In genomic region chr6:94779854-94780253, GRCm38 (mm10) we compare ENCODE assay signal across 8 mouse cellular contexts.
DNase-seq lines count a peak whose midpoint lies in the region; ATAC-seq and TF ChIP-seq lines count a peak whose summit lies in the region.

No protein-coding gene starts in this region.

- H3K27me3 ChIP-seq in C2C12 (ENCODE audit: control insufficient read depth, insufficient read depth, insufficient read length): peaks cover 7% of the 10 kb centered on the region
- H3K27me3 ChIP-seq in liver, postnatal 0 days (ENCODE audit: insufficient read depth, low read length): no peaks in the 10 kb centered on the region; the same call in 1 of the 2 replicates

- no peaks in the 10 kb centered on the region for H3K79me3 ChIP-seq in C2C12 (ENCODE audit: low read depth)

- no peak overlapping the region for H3K4me2 ChIP-seq in liver, postnatal 0 days (ENCODE audit: low read depth, low read length)

- TF ChIP-seq EP300 in liver, postnatal 0 days (IDR thresholded peaks at IDR 0.05; ENCODE audit: low read depth): no peak

- no peaks in the 10 kb centered on the region for H3K79me2 ChIP-seq in C2C12 (ENCODE audit: control insufficient read depth, insufficient read depth)

- ATAC-seq in liver, postnatal 0 days: peak; percentile 88
- ATAC-seq in erythroid progenitor cell, adult 5-6 weeks (replicated peaks; ENCODE audit: low FRiP score, poor library complexity, severe bottlenecking): no peak

- no peak overlapping the region for H3ac ChIP-seq in C2C12 (ENCODE audit: control insufficient read depth, insufficient read length, low read depth)

- peak overlapping the region; percentile 57 for H3K27ac ChIP-seq in liver, postnatal 0 days (ENCODE audit: low read depth)

- H3K4me3 ChIP-seq in C2C12 (ENCODE audit: insufficient read depth, poor library complexity, severe bottlenecking): no peak overlapping the region
- no peak overlapping the region for H3K4me3 ChIP-seq in liver, postnatal 0 days (ENCODE audit: low read depth, low read length)

- peak; percentile 75 for DNase-seq in Muller cell, postnatal 12 days (ENCODE audit: inconsistent ontology term)
- peak; percentile 56 for DNase-seq in heart, adult 8-10 months (ENCODE audit: low spot score)
- peak; percentile 56 for DNase-seq in liver, postnatal 0 days
- no peak for DNase-seq in yolk sac, embryonic 10.5 days (ENCODE audit: low spot score)
- DNase-seq in layer of hippocampus, adult 9-11 months: no peak
- DNase-seq in layer of hippocampus, adult 18-20 months (ENCODE audit: low spot score in 2 of 2): no peak

- H3K4me1 ChIP-seq in liver, postnatal 0 days (ENCODE audit: insufficient read depth): no peaks in the 10 kb centered on the region; the same call in 1 of the 2 replicates

- no peak for TF ChIP-seq CTCF in C2C12 (IDR thresholded peaks at IDR 0.05; ENCODE audit: control insufficient read depth, insufficient read depth, insufficient read length)
- no peak for TF ChIP-seq CTCF in liver, postnatal 0 days (IDR thresholded peaks at IDR 0.05; ENCODE audit: low read depth)

- H3K9me3 ChIP-seq in liver, postnatal 0 days (ENCODE audit: low read length): no peaks in the 10 kb centered on the region

- H3K9ac ChIP-seq in liver, postnatal 0 days (replicated peaks): no peak overlapping the region

- WGBS in liver, postnatal 0 days (ENCODE audit: insufficient replicate concordance): 53% methylated on average over 7 of the region's 7 CpGs

- no peaks in the 10 kb centered on the region for H3K36me3 ChIP-seq in C2C12 (ENCODE audit: control insufficient read depth, insufficient read depth)
- H3K36me3 ChIP-seq in liver, postnatal 0 days (replicated peaks; ENCODE audit: insufficient read depth, low read length): no peaks in the 10 kb centered on the region

TF ChIP-seq in C2C12, 6 proteins besides CTCF, POLR2A, EP300 and RAD21:
- TF ChIP-seq CEBPB (IDR thresholded peaks at IDR 0.05; ENCODE audit: low read depth) (no peak), USF1 (IDR thresholded peaks at IDR 0.05; ENCODE audit: low read depth) (peak; percentile 10), MYOD1 (IDR thresholded peaks at IDR 0.05; ENCODE audit: control insufficient read depth, insufficient read length, low read depth) (no peak), MAX (IDR thresholded peaks at IDR 0.05) (no peak), FOSL1 (IDR thresholded peaks at IDR 0.05; ENCODE audit: insufficient read depth, low read length, poor library complexity, severe bottlenecking) (no peak), MYOG (IDR thresholded peaks at IDR 0.05; ENCODE audit: control insufficient read depth, extremely low read depth, insufficient read length) (no peak)
TF ChIP-seq in C2C12: peak in this region for 1.

Comparison
In these comparisons a context has a peak if more than half of its experiments do, and no peak if none do; other contexts are left out.
1. DNase-seq: peak in Muller cell, postnatal 12 days (single experiment), heart, adult 8-10 months (single experiment) and liver, postnatal 0 days (single experiment); none in yolk sac, embryonic 10.5 days (single experiment), layer of hippocampus, adult 9-11 months (single experiment) and layer of hippocampus, adult 18-20 months (0 of 2).